Mouse (Mus musculus): ENCODE data around the gene Slc2a1. TPM values are rescaled to one million over a fixed set of nuclear protein-coding genes. Genes with fewer than 3 reads are reported as not detected.

Slc2a1 gene
- total RNA-seq, 2 experiments from 2014 or later, result 9.1 to 12.9 TPM

DNA sequence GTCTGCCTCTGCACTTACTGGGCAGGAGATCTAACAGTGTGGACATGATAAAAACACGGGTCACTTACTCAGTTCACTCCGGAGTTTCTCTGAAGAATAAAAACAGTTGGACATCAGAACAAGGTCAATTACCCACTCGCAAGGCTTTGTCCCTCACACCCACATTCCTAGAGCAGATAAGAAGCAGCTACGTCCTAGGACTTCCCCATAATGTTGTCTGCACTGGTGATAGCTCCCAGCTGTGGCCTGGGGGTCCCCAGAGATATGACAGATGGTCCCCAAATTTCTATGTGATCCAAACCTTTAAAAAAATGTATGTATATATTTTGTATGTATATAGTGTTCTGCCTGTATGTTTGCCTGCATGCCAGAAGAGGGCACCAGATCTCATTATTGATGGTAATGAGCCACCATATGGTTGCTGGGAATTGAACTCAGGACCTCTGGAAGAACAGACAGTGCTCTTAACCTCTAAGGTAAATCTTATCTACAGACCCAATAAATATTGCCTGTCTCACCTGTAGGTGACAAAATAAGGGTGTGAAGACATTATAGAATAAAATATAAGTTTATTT is 71.7 kb downstream of the Slc2a1 start:
- DNase-seq, result no peak

- no peak for DNase-seq
Observed at GRCm38 (mm10) chr4:119181456-119181855, 72.9 kb downstream of the Slc2a1 start.

- DNase-seq, result no peak
Observed at GRCm38 (mm10) chr4:119183525-119183924, 75.0 kb downstream of the Slc2a1 start.

DNA sequence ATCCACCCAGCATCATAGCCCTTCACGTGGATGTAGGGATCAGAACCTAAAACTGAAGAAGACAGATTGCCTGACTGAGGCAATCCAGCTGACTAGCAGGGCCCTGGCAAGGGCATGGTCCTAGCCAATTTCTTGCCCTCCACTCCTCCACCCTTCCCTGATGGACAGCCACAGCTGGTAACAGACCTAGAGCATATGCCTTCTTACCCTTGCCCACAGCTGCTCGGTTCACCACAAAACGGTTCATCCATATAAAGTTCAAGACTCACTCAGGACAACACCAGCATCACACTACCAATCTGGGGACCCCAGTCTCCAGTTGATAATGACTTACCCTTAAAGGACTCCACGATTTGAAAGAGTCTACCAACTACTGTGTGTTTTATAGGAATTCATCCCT is 77.3 kb downstream of the Slc2a1 start:
- DNase-seq, result no peak

Small RNA genes within 50 kb of the gene (microRNA-seq; reads per million reads assigned to microRNA genes)
- not detected for gene Mir1957a

Other genes starting within 250 kb of the Slc2a1 start
- gene Olfr1331, start 244.1 kb upstream of the Slc2a1 start, total RNA-seq (2021), result not detected
- not detected for gene Olfr1330, start 220.1 kb upstream of the Slc2a1 start, total RNA-seq (2021)
- gene Olfr1329, start 191.2 kb upstream of the Slc2a1 start, total RNA-seq (2021), result not detected
- gene Olfr1328, start 170.1 kb upstream of the Slc2a1 start, total RNA-seq (2021), result not detected
- under 1 TPM in 1 of 2 experiments, not detected in 1; 0.30 TPM for gene Lao1, start 147.1 kb upstream of the Slc2a1 start, total RNA-seq (2021)
- gene Zfp691, start 65.5 kb downstream of the Slc2a1 start, total RNA-seq (2021), result 10 to 100 TPM; 13.5 to 15.9 TPM
- 1 to 10 TPM; 4.9 to 7.5 TPM for gene Ermap, start 81.3 kb downstream of the Slc2a1 start, total RNA-seq (2021)
- gene Svbp, start 86.6 kb downstream of the Slc2a1 start, total RNA-seq (2021), result 10 to 100 TPM; 24.6 to 27.8 TPM
- under 1 TPM; 0.27 to 0.39 TPM for gene Tmem269, start 109.5 kb downstream of the Slc2a1 start, total RNA-seq (2021)
- 10 to 100 TPM; 24.9 to 25.6 TPM for gene AU022252, start 124.0 kb downstream of the Slc2a1 start, total RNA-seq (2021)
- gene P3h1, start 124.2 kb downstream of the Slc2a1 start, total RNA-seq (2021), result 10 to 100 TPM; 26.2 to 29.3 TPM
- under 1 TPM; 0.54 to 0.64 TPM for gene Cldn19, start 146.7 kb downstream of the Slc2a1 start, total RNA-seq (2021)
- 100 to 1,000 TPM; 521 to 559 TPM for gene Ybx1, start 185.9 kb downstream of the Slc2a1 start, total RNA-seq (2021)
- gene Ppih, start 211.8 kb downstream of the Slc2a1 start, total RNA-seq (2021), result 10 to 100 TPM; 20.3 to 26.3 TPM